Mouse (Mus musculus) CH12F3 (cell line): Measurements from ENCODE around the gene Wdfy4.

ENCODE experiments used
- in situ Hi-C: fragments of 300-500 bp; cut with MboI; formaldehyde crosslinking; loops from 2 replicates; pipeline ENCODE4 v1.14.3; 2020; ENCODE audit warnings: low sequenced_read_pairs

Wdfy4 gene

DNA sequence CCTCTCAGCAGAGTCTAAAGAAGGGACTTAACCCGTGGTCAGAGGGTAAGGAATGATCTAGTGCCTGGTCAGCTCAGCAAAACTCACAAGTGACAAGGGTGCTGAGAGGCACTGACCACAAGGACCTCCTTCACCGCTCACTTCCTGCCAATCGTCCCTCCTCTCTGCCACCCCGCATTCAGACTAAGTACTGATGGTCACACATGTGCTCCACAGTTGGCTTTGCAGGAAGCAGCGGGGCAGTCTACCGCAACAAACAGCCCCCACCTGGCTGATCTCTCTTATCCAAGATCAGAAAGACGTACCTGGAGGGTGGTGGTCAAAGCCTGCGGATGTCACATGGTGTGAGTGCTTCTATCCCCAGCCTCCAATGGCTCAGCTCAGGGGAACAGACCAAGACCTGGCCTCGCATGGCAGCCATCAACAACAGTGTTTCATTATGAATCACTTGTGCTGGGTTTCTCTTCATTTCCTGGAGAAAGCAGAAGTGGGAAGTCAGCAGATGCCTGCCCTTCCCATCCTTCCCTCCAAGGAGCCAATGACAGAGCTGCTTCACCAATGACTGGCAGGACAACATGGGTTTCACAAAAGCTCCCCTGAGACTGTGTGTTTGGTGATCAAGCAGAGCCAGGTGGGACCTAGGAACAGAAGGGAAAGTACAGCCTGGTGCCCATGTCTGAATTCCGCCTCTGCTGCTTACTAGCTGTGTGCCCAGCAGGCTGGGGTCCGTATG lies at the start of gene Wdfy4:
TSS of gene Wdfy4 (minus strand) at position 441 of the 733 bp plus-strand sequence.
- in situ Hi-C loops: no loop called here

DNA sequence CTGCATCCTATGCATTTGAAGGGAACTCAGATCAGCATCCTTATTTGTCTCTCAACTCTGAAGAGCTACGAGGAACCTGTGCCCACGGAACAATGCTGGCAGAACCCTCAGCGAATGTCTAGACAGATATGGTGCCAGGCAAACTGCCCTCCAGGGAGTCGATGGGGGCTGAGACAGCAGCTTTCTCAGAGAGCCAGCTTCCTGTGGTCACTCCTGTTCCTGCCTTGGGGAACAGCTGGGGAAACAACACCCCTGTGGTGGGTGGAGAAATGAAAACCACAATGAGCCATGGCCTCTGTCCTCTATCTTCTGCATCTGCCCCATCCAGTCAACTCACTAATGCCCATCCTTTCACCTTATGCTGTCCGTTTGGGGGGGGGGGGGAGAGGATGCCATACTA lies 46.7 kb upstream of the Wdfy4 start:
- in situ Hi-C loops: no loop called here

DNA sequence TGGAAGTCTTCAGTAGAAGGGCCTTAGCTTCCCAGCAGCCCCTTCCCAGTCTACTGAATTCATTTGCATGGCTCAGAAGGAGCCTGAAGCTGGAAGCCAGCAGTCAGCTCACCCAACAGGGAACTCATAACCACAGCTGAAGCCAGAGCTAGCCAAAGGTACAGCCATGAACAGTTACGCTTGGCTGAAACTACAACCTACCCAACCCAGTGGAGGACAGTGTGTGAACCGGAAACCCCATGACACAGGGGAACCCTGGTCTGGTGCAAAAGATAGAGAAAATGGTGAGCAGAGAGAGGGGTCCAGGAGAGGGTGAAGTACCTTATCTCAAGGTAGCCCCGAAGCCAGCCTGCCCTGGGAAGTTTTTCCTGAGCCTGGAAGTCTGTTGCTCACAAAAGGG lies 46.0 kb upstream of the Wdfy4 start:
- in situ Hi-C loops: no loop called here

DNA sequence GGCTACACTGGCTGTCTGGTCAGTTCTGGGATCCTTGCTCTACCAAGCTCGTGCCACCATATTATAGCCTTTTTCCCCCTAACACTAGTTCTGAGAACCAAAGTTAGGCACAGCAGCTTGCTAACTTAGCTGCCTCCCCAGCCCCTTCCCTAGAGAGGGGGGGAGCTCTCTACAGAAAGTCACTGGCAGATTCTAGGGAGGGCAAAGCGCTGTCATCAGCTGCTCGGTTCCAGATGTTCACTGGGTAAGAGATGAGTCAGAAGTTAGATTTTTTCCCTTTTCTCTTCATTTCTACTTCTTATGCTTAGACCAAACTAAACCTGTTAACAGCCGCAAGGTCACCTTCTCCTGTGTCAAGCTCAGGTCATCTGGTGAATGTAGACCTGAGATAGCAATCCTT lies 45.4 kb upstream of the Wdfy4 start:
- in situ Hi-C loops: no loop called here

DNA sequence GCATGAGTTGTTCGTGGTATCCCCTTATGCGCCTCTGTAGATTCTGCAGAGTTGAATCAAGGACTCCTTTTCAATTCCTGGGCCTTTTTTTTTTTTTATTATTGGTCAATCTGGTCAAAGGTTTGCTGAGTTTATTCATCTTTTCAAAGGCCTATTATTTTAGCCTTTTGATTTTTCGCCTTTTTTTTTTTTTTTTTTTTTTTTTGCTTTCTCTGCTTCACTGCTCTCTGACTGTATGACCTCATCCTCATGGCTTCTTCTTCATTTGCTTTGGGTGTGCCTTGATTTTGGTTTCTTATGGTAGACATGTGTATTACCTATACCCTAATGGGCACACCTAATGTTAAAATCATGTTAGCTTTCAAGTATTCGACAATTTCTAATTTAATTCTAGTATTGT lies 39.9 kb upstream of the Wdfy4 start:
- in situ Hi-C loops: no loop called here

DNA sequence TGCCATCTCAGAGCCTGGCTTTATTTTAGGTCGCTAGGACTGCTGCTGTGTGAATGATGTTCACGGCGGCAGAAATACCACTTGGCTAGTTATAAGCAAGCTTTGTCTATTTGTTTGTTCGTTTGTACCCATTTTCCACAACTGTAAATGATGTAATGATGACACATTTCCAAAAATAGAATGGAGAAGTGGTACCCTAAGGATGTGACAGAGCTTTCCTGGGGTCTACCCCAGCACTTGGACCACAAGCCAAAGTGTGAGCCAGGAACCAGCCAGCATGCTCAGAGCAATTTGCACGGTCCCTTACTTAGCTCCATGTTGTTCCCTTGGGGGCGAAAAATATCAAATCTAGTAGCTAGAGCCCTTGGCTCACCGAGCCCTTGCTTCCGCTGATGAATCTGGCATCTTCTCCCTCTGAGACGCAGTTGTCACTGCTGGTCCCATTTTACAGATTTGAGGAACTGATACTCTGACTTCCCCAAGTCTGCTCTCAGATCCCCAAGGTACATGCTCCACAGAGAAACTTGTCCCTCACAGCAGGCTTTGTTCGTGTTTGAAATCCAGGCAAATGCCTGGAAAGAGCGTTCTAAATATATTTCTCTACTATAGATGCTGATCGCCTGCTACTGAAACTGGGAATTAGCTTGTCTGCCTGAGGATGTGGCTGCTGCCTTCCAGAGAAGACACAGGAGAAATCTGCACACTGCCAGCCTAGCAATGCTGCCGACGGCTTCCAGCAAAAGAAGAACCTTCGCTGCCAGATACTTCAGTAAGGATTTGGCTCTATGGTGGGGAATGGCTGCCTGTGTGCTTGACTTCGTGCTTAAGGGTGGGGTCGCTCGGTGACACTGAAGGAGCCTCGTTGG lies 31.3 kb upstream of the Wdfy4 start:
- in situ Hi-C loops: loop anchor here (10.0 kb wide), 1 partner anchor 148 kb away; no protein-coding TSS in a partner anchor

DNA sequence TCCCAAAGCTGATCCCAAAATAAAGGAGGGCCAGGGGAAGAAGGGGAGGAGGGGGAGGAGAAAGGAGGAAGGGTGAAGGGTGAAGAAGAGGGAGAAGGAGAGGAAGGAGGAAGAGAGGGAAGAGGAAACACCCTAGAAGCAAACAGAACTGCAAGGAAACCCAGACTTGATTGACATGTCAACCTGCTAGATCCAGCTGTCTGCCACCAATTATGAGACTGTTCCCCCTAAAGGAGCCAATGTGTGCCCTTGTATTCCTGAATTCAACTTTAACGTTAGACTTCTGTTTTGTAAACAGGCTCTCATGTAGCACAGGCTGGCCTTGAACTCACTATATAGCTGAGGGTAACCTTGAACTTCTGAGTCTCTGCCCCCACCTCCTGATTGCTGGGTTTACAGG lies 29.9 kb upstream of the Wdfy4 start:
- in situ Hi-C loops: loop anchor here (10.0 kb wide), 1 partner anchor 150 kb away; no protein-coding TSS in a partner anchor

DNA sequence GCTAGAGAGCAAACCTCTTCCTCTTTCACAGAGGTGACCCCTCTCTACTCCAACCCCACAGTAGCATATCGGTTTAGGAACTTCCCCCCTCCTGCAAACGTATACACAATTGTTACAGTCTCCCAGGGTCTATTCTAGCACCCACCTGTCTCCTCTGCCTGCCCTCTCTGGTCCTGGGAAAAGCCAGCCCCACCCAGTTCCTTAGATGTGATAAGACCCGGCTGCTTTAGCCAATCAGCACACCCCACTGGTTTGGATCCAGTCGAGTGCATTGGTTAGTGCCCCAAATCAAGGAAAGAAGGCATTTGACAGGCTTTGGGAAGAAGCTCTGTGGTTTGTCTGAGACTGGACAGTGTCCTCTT lies 29.4 kb upstream of the Wdfy4 start:
- in situ Hi-C loops: loop anchor here (5.0 to 10.0 kb wide), 2 partner anchors 88 to 150 kb away; no protein-coding TSS in a partner anchor

DNA sequence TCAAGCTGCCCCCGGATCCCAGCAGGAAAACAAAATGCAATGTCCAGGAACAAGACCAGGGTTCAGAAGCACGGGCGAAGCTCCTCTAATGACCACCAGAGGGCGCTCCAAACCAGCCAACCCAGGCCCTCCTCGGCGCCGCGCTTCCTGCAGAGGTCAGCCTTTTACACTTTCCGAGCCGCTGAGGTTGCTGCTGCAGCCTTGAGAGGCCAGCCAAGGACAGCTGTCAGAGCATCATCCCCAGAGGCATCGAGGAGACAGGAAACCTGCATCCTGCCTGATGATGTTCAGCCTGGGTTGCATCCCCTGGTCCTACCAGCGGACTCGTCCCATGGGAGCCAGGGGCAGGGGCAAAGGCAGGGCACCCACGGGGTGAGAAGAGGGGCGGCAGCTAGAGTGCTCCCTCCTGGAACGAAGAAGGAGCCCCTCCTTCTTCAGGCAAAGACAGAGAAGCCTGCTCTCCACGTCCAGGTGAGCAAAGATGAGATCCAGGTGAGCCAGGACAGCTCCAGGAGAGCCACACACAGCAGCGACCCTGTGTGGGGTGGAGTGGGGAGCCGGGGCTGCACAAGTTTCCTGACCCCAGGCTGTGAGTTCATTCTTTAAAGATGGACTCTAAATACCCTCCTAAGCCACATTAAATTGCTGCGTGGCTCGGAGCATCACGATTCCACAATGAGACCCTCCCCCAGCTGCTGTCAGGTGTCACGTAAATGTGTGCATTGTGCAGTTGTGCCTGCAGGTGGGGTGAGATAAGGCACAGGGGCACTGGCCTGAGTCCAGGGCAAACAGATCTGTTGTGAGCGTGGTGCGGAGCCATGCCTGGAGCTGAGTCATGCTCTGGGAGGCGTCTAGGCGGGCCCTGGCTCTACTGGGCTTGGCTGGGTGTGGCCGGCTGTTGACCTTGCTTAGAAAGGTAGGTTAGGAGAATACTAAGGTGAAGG lies 28.8 kb upstream of the Wdfy4 start, which contains the start of gene Arhgap22:
TSS of gene Arhgap22 (plus strand) at position 204 of the 944 bp plus-strand sequence.
- in situ Hi-C loops: loop anchor here (5.0 to 10.0 kb wide), 2 partner anchors 88 to 151 kb away; no protein-coding TSS in a partner anchor

DNA sequence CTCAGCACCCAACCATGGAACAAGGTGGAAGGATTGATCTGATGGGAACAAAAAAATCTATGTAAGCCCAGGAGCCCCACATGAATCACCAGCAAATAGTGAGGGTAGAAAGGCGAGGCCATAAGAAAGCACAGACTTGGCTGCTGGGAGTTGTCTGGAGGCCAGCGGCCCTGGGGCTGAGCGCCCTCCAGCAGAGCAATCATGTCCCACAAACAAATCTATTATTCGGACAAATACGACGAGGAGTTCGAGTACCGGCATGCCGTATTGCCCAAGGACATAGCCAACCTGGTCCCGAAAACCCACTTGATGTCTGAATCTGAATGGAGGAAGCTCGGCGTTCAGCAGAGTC lies 27.6 kb upstream of the Wdfy4 start:
- in situ Hi-C loops: loop anchor here (5.0 to 10.0 kb wide), 2 partner anchors 89 to 152 kb away; no protein-coding TSS in a partner anchor

DNA sequence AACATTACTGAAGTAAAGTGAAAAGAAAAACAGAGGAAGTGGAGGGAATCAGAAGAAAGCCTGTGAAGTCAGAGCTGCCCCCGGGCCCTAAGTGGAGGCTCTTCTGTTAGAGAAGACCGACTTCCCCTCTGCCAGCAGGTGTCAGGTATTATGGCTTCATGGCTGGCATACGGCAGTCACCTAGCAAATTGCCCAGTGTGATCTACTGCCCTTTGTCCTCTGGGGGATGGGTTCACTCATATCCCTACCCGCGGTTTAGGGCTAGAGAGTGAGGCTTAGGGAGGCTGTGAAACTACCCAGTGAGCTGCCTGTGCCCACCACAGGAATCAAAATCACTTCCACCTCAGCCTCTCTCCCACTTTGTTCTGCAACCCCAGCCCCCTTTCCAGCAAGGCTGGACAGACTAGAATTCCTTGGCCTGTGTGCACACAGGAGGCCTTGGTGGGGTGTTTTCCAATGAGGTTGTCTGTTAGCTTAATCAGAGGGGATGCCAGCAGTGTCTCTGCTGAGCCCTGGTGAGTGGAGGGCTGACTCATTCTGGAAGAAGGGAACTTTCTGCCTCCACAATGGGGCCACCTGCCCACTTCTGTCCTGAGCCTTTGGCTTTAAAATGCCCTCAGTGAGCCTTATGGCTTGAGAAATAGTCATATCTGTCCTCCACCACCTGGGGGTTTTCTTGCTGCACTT lies 27.1 kb upstream of the Wdfy4 start:
- in situ Hi-C loops: loop anchor here (5.0 to 10.0 kb wide), 2 partner anchors 90 to 152 kb away; no protein-coding TSS in a partner anchor

DNA sequence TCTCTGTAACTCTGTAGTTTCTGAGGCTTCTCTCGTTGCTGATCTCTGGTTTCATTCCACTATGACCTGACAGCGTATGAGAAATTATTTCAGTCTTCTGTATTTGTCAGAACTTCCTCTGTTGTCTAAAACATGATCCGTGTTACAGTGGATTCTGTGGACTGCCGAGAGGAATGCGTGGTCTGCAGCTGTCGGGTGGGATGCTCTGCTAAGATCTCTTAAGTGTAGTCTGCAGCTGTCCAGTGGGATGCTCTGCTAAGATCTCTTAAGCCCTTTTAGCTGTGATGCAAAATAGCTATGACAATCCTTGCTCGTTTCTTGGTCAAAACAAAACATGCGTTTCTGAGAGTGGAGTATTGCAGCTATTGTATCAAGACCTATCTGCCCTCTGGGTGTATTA lies 25.5 kb upstream of the Wdfy4 start:
- in situ Hi-C loops: loop anchor here (5.0 to 10.0 kb wide), 2 partner anchors 91 to 154 kb away; no protein-coding TSS in a partner anchor

DNA sequence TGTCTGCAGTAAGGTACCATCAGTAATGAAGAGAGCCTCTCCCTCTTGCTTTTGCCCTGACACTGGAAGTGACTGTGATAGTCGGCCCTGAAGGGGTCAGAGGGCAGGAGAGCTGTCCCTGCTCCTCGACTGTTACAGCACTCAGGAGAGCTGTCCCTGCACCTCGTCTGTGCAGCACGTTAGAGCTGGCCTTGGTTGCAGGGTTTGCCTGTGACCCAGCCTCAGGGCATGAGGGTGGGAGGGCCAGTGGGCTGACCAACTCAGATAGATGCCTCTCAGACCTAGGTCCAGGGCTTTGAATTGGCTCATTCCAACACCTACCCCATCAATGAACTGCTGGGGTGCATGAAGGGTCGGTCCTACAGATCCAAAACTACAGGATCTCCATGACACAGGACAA lies 23.0 kb upstream of the Wdfy4 start:
- in situ Hi-C loops: loop anchor here (5.0 kb wide), 1 partner anchor 61 kb away; no protein-coding TSS in a partner anchor

DNA sequence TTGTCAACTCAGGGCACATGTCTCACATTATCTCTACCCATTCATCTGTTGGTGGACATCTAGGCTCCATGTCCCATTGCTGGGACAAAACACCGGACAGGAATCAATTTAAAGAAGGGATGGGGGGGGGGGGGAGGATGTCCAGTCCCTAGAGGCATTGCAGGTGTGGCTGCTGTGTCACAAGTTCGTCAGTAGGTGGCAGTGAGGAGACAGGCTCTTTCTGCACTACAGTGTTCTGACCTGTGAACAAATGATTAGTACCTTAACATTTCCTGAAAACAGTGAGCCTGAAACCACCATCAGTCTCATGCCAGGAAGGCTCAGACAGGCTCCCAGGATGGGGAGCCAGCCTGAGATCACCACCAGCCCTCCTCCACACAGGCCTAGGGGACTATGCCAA lies 21.7 kb upstream of the Wdfy4 start:
- in situ Hi-C loops: loop anchor here (5.0 kb wide), 1 partner anchor 60 kb away; no protein-coding TSS in a partner anchor

DNA sequence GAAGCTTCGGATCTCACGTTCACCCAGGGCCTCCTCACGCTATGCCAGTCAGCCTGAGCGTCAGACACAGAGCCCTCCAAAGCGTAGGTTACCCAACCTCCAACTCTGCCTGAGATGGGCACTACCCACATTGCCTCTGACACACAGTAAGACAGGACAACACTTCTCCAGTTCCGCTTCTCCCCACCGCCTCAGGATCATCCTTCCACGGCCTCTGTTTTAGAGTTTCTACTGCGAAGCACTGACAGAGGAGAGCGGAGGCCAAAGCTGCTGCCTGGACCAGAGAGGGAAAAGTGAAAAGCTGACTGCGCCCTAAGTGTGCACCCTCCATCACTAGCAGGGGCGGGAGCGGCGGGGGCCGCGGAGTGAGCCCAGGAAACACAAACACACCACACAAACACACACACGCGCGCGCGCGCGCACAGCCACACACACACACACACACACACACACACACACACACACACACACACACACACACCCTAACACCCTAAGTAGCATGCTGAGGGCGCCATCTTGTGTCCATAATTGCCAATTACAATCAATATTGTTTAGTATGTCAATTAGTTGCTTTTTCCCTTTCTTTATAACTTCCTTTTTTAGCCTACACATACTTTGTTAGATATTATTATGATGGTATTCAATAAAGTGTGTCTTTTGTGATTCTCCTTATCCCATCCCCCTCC lies 20.1 kb upstream of the Wdfy4 start:
- in situ Hi-C loops: loop anchor here (5.0 kb wide), 1 partner anchor 58 kb away; no protein-coding TSS in a partner anchor

DNA sequence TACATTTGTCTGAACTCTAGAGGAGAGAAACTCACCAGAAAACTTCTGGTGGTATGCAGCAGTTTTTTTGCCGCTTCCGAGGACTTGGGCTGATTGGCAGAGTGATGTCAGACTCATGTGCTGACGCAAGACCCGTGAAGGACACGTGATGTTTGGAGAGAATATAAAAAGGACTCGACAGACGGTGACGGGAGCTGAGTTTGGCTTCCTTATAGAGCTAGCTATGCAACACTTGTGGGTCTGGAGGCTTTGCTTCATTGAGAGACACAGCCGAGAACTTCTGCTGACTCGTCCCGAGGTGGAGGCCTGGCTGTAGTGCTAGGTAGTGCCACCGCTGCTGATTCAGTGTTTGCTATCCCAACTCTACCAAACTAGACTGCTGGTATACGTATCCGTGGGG lies 18.5 kb upstream of the Wdfy4 start:
- in situ Hi-C loops: no loop called here

DNA sequence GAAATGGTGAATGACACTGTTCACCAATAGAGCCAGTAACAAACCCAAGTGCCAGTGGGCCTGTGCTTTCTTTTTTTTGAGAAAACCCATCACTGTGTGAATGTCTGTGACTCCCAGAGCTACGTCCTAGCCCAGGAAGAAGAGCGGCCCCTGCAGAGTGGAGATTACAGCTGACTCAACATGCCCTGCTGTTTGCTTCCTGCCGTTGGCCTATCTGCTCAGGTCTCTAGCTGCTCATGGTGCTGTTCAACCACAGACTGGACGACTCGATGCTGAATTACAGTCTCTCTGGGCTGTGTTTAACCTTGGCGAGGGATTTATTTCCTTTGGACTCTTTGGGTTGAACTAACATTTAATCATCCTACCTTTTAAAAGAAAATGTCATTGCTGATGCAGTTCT lies 17.6 kb upstream of the Wdfy4 start:
- in situ Hi-C loops: no loop called here

DNA sequence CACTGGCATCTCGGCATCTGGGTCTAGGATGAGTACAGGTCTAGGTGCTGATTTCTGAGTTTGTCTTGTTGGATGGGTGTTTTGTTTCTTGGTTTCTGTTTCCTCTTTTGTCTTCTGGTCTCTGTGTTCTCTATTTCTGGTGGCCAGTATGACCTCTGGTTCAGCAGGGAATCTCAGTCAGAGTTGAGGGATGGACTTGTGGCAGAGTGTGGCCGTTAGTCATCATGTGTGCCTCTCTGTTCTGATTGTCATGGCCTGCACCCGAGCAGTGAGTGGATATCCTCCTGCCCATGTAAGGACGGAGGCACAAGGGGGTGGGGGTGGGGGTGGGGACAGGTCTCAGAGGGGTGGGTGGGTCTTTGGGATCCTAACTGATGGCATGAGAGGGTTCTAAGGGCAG lies 16.9 kb upstream of the Wdfy4 start:
- in situ Hi-C loops: no loop called here

DNA sequence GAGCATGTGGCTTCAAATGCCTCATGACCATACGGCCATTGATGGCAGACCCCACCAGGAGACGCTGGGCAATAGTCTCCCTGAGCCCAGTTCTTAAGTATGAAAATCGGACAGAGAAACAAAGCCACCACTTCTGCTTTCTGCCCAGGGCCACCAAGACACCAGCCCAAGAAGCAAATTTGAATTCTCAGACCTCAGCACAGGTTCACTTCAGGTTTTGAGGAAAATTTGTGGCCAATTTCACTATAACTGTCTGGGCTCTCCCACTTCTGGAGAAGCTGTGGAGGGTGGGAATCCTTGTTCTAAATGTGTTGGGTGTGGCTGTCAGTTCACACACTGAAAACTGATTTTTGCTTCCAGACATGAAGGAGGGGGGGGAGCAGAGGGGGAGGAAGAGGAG lies 8.9 kb upstream of the Wdfy4 start:
- in situ Hi-C loops: no loop called here
